ENCODE assay signal across 23 mouse cellular contexts in the genomic region with DNA sequence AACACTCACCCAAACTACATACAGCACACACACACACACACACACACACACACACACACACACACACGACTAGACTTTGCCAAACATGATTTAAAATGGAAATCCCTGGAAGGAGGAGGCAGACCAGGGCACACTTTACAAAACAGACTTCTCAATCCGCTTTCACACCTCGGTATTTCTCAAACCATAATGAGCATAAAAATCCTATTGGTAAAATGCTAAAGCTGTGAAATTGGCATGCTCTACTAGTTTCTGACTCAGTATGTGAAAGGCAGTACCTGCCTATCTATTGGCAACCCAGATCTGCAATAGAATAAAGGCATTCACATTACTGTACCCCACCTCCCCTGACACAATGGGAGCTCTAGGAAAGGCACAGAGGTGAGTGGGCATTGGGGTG. TPM values are rescaled to one million over a fixed set of nuclear protein-coding genes. Genes with fewer than 3 reads are reported as not detected.
A peak's percentile ranks its signal among the peaks of the same experiment; 100 is the strongest.
DNase-seq lines count a peak whose midpoint lies in the region; ATAC-seq and TF ChIP-seq lines count a peak whose summit lies in the region.
"Had no signal": no experiment of that assay in that cellular context is flagged by ENCODE, and none has a peak within 500 bp of the region (broad histone marks: within the 10 kb centered on the region; RNA-seq: fewer than 3 reads in every experiment).

No protein-coding gene starts in this region.

- H3K36me3 ChIP-seq in forebrain, embryonic 10.5 days (replicated peaks), result no peaks in the 10 kb centered on the region
- H3K36me3 ChIP-seq in forebrain, embryonic 16.5 days (ENCODE audit: control insufficient read depth, insufficient read depth), result no peaks in the 10 kb centered on the region
- no peaks in the 10 kb centered on the region for H3K36me3 ChIP-seq in midbrain, embryonic 15.5 days (replicated peaks)
- H3K36me3 ChIP-seq in midbrain, postnatal 0 days (ENCODE audit: insufficient read depth, low read length), result no peaks in the 10 kb centered on the region
- H3K36me3 ChIP-seq in forebrain, embryonic 15.5 days, result no peaks in the 10 kb centered on the region
- H3K36me3 ChIP-seq: embryonic facial prominence, embryonic 13.5 days; G1E; heart, embryonic 13.5 days had no signal

- H3K27ac ChIP-seq in forebrain, embryonic 10.5 days, result peak overlapping the region; percentile 86
- H3K27ac ChIP-seq in forebrain, embryonic 16.5 days (ENCODE audit: low read length), result no peak overlapping the region
- no peak overlapping the region for H3K27ac ChIP-seq in midbrain, embryonic 15.5 days
- no peak overlapping the region for H3K27ac ChIP-seq in midbrain, postnatal 0 days (ENCODE audit: low read depth, low read length)
- H3K27ac ChIP-seq in forebrain, embryonic 15.5 days (replicated peaks), result peak overlapping the region; percentile 64; the same call in 1 of the 2 replicates
- H3K27ac ChIP-seq: embryonic facial prominence, embryonic 13.5 days; gastrocnemius, adult 2 months; heart, embryonic 13.5 days; hindbrain, postnatal 0 days had no signal

- no peak for ATAC-seq in forebrain, embryonic 16.5 days
- ATAC-seq in midbrain, embryonic 15.5 days (replicated peaks), result peak; percentile 29; the same call in 1 of the 2 replicates
- ATAC-seq in midbrain, postnatal 0 days (ENCODE audit: low FRiP score), result no peak
- ATAC-seq in forebrain, embryonic 15.5 days (replicated peaks), result no peak
- ATAC-seq: CD4-positive, CD25-positive, alpha-beta regulatory T cell, adult 4 months; hindbrain, postnatal 0 days had no signal

- no peak overlapping the region for H3K4me3 ChIP-seq in forebrain, embryonic 10.5 days
- no peak overlapping the region for H3K4me3 ChIP-seq in forebrain, embryonic 16.5 days (replicated peaks; ENCODE audit: low read length)
- no peak overlapping the region for H3K4me3 ChIP-seq in midbrain, embryonic 15.5 days
- H3K4me3 ChIP-seq in midbrain, postnatal 0 days (ENCODE audit: low read depth, low read length), result no peak overlapping the region
- H3K4me3 ChIP-seq in forebrain, embryonic 15.5 days, result no peak overlapping the region
- H3K4me3 ChIP-seq: embryonic facial prominence, embryonic 13.5 days; gastrocnemius, adult 2 months; heart, embryonic 13.5 days had no signal

- no peak for TF ChIP-seq CTCF in midbrain, postnatal 0 days (IDR thresholded peaks at IDR 0.05)

- H3K4me2 ChIP-seq in forebrain, embryonic 16.5 days (ENCODE audit: low read length), result no peak overlapping the region
- H3K4me2 ChIP-seq in midbrain, embryonic 15.5 days, result no peak overlapping the region
- no peak overlapping the region for H3K4me2 ChIP-seq in midbrain, postnatal 0 days (ENCODE audit: low read depth, low read length, poor library complexity, severe bottlenecking)
- no peak overlapping the region for H3K4me2 ChIP-seq in forebrain, embryonic 15.5 days (replicated peaks)
- H3K4me2 ChIP-seq: embryonic facial prominence, embryonic 13.5 days; heart, embryonic 13.5 days had no signal

- H3K27me3 ChIP-seq in forebrain, embryonic 10.5 days (ENCODE audit: poor library complexity, severe bottlenecking), result no peaks in the 10 kb centered on the region
- no peaks in the 10 kb centered on the region for H3K27me3 ChIP-seq in forebrain, embryonic 16.5 days (replicated peaks; ENCODE audit: control insufficient read depth, insufficient read depth, low read length)
- no peaks in the 10 kb centered on the region for H3K27me3 ChIP-seq in midbrain, embryonic 15.5 days (replicated peaks)
- H3K27me3 ChIP-seq in midbrain, postnatal 0 days (ENCODE audit: insufficient read depth, low read length), result no peaks in the 10 kb centered on the region
- no peaks in the 10 kb centered on the region for H3K27me3 ChIP-seq in forebrain, embryonic 15.5 days
- H3K27me3 ChIP-seq: heart, embryonic 13.5 days had no signal

- DNase-seq in forebrain, embryonic 10.5 days (ENCODE audit: extremely low spot score, low spot score), result no peak
- no peak for DNase-seq in midbrain, postnatal 0 days (ENCODE audit: low spot score)
- no peak for DNase-seq in gastrocnemius, postnatal 25 days
- DNase-seq in adrenal gland, postnatal 36 days, result no peak
- DNase-seq: adrenal gland, postnatal 10 days; B cell, adult 2 months; cerebellum, adult 11-12 months; cerebellum, adult 9-10 months; cerebellum, postnatal 36 days; gastrocnemius, adult 2 months; gastrocnemius, postnatal 36 days; heart, adult 11 months; heart, postnatal 36 days; kidney, adult 11 months; kidney, adult 9 months had no signal

- 83% methylated on average over 3 of the region's 3 CpGs for WGBS in forebrain, embryonic 10.5 days
- WGBS in forebrain, embryonic 16.5 days, result 36% methylated on average over 3 of the region's 3 CpGs
- 35% methylated on average over 3 of the region's 3 CpGs for WGBS in midbrain, embryonic 15.5 days
- WGBS in midbrain, postnatal 0 days, result 38% methylated on average over 3 of the region's 3 CpGs
- 60% methylated on average over 3 of the region's 3 CpGs for WGBS in forebrain, embryonic 15.5 days

- H3K4me1 ChIP-seq in forebrain, embryonic 10.5 days, result peaks cover 55% of the 10 kb centered on the region
- H3K4me1 ChIP-seq in forebrain, embryonic 16.5 days (replicated peaks; ENCODE audit: control insufficient read depth, insufficient read depth, low read length), result peaks cover 26% of the 10 kb centered on the region
- peaks cover 24% of the 10 kb centered on the region for H3K4me1 ChIP-seq in midbrain, embryonic 15.5 days
- no peaks in the 10 kb centered on the region for H3K4me1 ChIP-seq in midbrain, postnatal 0 days (ENCODE audit: insufficient read depth, low read length)
- peaks cover 36% of the 10 kb centered on the region for H3K4me1 ChIP-seq in forebrain, embryonic 15.5 days

- H3K9me3 ChIP-seq in forebrain, embryonic 10.5 days, result no peaks in the 10 kb centered on the region
- H3K9me3 ChIP-seq in forebrain, embryonic 16.5 days (ENCODE audit: control insufficient read depth, low read length), result no peaks in the 10 kb centered on the region
- no peaks in the 10 kb centered on the region for H3K9me3 ChIP-seq in midbrain, embryonic 15.5 days
- no peaks in the 10 kb centered on the region for H3K9me3 ChIP-seq in midbrain, postnatal 0 days (ENCODE audit: low read length)
- H3K9me3 ChIP-seq in forebrain, embryonic 15.5 days, result no peaks in the 10 kb centered on the region
- H3K9me3 ChIP-seq: embryonic facial prominence, embryonic 13.5 days; heart, embryonic 13.5 days had no signal

- H3K9ac ChIP-seq in forebrain, embryonic 16.5 days (replicated peaks; ENCODE audit: low read depth, low read length), result no peak overlapping the region
- no peak overlapping the region for H3K9ac ChIP-seq in midbrain, embryonic 15.5 days
- H3K9ac ChIP-seq in midbrain, postnatal 0 days (replicated peaks; ENCODE audit: low read length, poor library complexity, severe bottlenecking), result no peak overlapping the region
- no peak overlapping the region for H3K9ac ChIP-seq in forebrain, embryonic 15.5 days (replicated peaks)
- H3K9ac ChIP-seq: embryonic facial prominence, embryonic 13.5 days; heart, embryonic 13.5 days had no signal

RNA-seq across cellular contexts. Expression of a gene that starts 52.1 kb away (rescaled TPM):
- 1.6 and 2.0 TPM in 2 replicates for polyA plus RNA-seq in forebrain, embryonic 10.5 days (2016; fragmentation: Nextera tagmentation; extraction: Ambion mirVana)
- polyA plus RNA-seq in forebrain, embryonic 16.5 days (2015; fragmentation: Nextera tagmentation; extraction: Ambion mirVana), result 0.90 and 1.3 TPM in 2 replicates
- 1.7 and 2.7 TPM in 2 replicates for polyA plus RNA-seq in midbrain, embryonic 15.5 days (2015; fragmentation: Nextera tagmentation; extraction: Ambion mirVana)
- total RNA-seq in midbrain, postnatal 0 days (2014; rRNA removed), result 2.5 and 3.2 TPM in 2 replicates
- polyA plus RNA-seq in midbrain, postnatal 0 days (2015; fragmentation: Nextera tagmentation; extraction: Ambion mirVana), result 2.7 and 2.9 TPM in 2 replicates
- 0.84 and 1.1 TPM in 2 replicates for polyA plus RNA-seq in forebrain, embryonic 15.5 days (2015; fragmentation: Nextera tagmentation; extraction: Ambion mirVana)
- total RNA-seq in gastrocnemius, postnatal 25 days (2021), result under 1 TPM; 0.64 to 0.72 TPM
- total RNA-seq in adrenal gland, postnatal 36 days (2021), result 1 to 10 TPM; 2.4 to 3.0 TPM
- polyA plus RNA-seq: CD4-positive, CD25-positive, alpha-beta regulatory T cell, adult 4 months; G1E had no signal

Comparison
In these comparisons a context has a peak if more than half of its experiments do, and no peak if none do; other contexts are left out.
1. H3K27ac ChIP-seq: peak in forebrain, embryonic 10.5 days (single experiment) and forebrain, embryonic 15.5 days (single experiment); none in forebrain, embryonic 16.5 days (single experiment), midbrain, embryonic 15.5 days (single experiment) and midbrain, postnatal 0 days (single experiment).